Mouse (Mus musculus) heart, adult 9 months (tissue): ENCODE results near the gene Pgpep1l.
"Not testable (repeated sequence)": the region's sequence is repeated elsewhere in the genome, so short reads cannot be mapped to it uniquely, and the experiment has no call there.

Experiments
- DNase-seq, 2 experiments: peaks; one replicate each; pipeline ENCODE4 v3.0.0; 2022; ENCODE audit warnings: low spot score in 2 of 2

Pgpep1l gene

DNA sequence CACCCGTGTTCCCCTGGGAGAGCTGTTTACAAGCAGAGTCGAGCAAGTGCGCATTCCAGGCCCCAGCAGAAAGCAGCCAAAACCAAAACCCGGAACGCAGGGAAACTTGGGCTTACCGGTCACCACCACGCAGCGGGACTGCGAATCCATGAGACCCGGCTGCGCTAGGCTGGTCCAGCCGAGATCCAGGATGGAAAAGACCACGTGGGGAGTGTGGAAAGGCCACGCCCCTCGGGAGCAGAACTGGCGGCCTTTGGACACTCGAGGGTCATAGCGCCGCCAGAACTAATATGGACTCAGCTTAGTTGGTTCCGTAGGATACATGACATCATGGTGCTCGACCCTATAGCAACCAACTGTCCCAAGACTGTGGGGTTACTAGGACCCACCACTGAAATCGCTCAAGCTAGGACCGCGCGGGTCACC is at the start of gene Pgpep1l:
Pgpep1l (minus strand) TSS at position 206 of the 426 bp plus-strand sequence.
- peak; percentile 62 to 67 for DNase-seq

DNA sequence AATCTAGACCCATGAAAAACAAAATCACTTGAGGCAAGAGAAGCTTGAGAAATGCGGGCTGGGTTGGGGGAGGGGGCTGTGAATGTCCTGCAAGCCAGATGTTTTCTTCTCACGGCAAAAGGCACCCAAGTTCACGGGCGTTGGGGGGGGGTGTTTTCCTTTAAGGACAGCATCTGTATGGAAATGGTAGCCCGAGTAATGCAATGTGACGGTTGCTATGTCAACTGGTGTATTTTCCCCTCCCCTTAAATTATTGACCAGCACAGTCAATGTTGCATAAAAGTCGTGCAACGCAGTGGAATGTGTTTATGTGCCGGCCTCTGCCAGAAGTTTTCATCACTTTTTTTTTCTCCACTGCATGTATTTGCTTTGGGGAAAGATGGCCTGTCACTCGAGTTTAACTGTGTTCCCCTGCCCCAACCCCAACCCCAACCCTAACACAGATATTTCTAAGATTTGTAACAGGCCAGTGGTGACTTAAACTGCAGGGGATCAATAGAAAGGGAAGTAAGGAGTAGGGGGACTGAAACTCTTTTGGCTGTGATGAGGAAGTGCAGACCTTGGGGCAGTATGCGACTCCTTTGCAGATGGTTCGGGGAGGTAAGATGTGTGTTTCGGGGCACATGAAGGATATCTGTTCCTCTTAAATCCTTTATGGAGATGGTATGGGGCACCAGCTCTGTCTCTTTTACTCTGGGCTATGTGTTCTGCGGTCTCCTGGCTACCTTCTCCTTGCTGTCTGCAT is 49.2 kb upstream of the Pgpep1l start:
- DNase-seq: no peak

DNA sequence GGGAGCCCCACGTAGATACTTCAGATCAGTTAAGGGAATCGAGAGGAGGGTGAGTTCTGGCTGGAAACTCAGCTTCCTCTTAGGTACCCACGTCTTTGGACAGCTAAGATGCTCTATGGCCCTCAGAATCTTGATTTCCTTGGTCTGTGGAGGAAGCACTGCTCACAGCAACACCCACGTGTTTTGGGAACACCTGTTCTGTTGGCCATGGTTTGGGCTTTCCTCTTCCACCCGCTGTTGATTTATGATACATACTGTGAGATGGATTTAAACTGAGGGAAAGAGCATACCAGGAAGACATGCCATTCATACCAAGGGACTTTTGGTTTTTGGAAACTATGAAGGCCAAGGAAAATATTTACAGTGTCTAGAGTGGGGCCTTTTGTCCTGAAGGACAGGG is 48.4 kb upstream of the Pgpep1l start:
- DNase-seq: no peak

DNA sequence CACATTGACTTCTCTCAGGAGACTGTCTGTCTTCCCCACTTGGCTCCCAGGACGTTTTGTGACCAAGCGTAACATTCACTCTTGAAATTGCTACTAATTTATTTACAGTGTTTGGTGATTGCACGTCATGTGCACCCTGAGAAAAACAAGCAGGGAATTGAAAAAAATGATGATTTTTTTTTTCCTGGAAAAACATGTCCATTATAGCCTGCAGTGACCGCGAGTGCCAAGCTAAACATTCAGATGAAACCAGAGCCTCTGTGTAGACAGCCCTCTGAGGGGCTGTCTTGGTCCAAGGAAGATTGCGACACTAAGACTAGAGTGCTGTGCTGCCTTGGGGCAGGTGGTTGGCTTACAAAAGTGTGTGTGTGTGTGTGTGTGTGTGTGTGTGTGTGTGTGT is 47.4 kb upstream of the Pgpep1l start:
- peak; percentile 54 to 55 for DNase-seq

DNA sequence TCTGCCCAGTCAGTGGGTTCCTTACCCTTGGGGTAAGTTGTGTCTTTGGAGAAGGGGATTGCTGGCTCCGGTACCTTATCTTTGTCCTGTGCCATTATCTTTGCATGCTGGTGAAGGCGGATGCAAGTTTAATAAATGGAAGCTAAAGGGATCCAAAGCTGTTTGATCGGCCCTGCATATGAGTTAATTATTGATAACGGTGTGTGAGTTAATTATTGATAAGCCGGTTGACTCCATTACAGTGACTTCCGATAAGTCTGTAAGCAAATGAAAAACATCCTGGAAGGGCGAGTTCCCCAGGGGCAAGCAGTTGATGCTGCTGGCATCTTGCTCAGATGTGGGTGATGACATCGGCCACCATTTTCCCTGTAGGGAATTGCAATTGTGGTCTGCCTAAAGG is 42.7 kb upstream of the Pgpep1l start:
- DNase-seq: no peak

DNA sequence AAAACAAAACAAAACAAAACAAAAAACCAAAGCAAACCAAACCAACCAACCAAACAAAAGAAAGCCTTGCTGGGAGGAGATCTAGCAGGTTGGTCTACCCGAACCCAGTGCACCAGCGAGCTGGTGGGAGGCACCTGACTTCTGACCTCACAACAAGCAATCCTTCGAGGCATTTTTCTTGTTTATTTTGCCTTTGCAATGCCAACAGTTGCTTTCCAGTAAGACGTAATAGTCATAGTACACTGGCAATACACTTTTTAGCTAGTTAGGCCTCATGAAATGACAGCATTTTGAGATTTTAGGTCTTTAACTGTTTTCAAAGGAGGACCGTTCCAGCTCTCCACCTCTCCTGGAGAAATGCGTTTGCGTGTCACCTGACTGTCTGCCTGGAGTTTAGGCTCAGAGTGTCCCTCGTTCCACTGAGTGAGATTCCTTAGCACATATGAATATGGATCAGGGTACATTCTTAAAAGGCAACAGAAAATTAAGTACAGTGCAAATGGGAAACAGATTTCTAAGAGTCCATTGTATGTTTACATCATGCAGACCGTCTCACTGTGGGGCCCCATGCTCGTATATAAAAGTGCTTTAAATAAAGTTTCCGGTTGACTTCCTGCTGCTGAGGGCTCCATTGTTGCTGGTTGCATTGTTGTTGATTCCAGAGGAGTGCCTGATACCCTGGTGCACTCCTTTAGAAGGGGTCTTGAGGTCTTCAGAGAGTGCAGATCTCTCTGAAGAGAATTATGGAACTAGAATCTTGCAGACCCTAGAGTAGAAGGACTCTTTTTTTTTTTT is 41.9 kb upstream of the Pgpep1l start:
- no peak for DNase-seq

DNA sequence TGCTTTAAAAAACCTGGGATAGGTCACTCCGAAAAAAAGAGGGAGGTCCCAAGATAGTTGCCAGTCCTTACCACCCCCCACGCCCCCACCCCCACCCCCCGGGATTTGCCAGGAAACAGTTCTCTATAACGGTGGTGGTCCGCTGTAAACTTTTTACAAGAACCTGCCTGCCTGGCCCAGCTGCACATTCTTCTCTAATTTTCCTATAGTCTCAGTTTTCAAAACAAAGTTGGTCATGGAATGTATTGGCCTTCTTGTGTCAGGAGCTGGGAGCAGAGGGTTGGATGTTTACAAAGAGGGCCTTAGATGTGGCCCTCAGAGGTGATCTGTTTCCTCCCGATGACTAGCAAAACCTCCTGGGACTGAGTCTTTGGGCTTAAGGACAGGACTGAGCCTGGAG is 39.7 kb upstream of the Pgpep1l start:
- no peak for DNase-seq

DNA sequence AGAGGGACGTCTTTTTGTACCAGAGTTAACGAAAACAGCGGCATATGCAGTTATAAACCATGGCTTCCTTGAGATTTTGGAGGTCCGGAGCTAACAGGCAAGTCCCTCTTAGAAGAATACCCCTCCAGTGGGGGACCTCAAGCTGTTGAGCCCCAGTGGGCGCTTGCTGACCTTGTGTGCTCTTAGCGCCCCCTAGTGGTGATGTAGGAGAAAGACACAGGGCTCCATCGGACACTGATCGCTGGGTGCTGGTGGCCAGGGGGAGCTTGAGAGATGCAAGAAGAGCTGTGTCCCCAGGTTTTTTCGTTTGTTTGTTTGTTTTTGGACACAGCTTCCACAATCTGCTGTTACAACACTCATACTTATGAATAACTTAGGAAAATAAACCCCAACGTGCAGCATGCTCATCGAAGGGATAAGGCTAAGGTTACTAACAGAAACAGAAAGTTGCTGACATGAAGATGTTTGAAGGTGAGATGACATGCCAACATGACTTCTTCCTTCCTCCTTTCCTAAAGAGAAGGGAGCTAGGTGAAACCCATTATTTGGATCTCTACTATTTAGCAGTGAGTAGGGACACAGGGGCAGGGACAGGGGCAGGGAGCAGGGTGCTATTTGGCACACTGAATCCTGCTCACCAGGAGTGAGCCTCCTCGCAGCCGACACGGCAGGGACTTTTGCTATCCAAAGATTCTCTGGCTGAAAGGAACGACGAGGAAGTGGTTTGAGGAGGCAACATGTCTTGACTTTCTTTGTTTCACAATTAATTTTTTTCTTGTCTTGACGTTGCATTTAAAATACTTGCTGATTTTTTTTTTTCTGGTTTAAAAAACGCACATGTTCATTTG is 38.8 kb upstream of the Pgpep1l start:
- DNase-seq: peak; percentile 49 to 62

DNA sequence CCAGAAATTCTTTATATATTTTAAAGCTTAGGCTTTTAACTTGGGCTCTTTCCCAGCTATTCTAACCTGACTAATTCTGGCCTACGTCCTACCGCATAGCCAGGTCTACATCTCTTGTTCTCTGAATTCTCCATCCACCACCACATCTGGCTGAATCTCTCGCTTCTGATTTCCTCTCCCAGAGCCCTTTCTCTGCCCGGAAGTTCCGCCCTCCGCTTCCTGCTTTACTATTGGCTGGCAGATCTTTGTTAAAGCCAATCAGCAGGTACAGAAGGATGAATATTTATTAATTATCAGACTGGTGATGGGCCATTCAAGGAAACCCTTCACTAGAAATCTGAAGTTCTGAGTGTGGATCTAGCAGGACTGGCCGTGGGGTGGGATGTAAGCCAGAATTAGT is 37.1 kb upstream of the Pgpep1l start:
- DNase-seq: no peak

DNA sequence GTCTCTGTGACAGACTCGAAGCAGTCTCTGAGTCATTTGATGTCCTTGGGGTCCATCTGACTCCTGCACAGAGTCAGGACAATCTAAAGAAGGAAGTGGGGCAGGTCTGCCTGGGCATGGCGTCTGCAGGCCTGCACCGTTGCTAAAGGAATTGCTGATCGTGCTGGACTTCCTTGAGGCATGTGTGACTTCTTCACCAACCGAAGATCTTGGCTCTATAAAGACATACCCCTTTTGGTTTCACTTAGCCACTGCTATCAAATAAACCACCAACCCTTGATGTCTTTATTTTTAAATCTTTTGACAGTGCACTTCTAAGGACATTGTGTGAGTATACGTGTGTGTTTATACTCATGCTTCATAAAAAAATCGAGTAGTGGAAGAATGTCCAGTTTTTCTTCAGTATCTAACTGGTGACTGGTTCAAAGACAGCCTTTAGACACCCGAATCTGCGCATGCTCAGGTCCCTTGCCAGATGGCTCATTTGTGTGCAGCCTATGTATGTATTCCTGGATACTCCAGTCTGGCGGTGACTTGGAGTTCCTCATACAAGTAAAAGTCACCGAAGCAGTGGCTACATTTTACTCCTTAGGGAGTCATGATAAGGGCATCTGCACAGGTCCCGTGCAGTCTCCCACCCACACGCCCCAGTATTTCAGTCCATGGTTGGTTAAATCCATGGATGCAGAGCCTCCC is 34.5 kb upstream of the Pgpep1l start:
- no peak for DNase-seq

DNA sequence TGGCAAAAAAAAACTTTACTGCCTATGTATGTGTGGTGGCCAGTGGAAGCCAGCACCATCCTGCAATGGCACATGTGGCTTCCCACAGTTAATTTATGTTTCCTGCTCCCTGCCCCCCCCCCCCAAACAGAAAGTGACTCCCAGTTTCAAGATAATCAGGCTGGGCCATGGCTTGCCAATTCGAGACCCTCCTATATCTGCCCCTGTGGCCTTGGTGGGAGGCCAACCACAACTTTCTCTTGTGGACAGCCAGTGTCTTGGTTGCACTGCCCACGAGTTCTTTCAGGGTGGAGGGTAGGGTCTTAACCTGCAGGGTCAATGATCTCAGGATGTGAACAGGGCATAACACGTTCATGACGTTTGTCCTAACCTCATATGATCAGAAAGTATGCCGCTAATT is 32.5 kb upstream of the Pgpep1l start:
- no peak for DNase-seq

DNA sequence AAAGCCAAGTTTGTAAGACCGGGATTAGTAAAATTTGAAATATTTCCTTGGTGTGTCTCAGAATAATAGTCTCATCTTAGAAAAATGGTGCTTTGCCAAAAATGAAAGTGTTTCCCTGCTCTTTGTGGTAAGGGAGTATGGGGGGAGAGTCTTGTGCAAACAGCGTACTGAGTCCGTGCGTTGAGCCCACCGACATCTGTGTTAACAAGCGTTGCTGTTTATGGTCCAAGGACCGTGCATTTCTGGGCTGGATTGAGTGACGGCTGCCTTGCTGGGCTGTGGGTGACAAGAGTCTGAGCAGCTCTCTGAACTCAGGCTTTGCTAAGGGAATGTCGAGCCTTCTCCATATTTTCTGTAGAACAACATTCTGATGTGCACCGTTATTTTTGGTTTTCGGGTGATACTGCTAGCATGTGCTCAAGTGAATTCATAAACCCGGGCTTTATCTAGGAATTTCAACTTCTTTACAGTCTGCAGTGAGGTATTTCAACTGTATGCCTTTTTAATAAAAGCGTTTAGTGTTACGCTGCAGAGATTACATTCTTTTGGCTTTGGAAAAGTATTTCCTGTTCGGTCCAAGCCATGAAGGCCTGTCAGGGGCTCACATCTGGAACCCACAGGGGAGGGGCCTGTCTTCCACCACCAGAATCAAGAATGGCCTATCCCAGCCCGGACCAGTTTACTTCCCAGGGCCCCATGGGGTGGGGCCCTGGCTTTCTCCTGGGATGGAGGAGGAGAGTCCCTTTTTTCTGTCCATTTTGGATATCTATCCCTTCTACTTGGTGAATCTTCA is 30.2 kb upstream of the Pgpep1l start:
- no peak for DNase-seq

DNA sequence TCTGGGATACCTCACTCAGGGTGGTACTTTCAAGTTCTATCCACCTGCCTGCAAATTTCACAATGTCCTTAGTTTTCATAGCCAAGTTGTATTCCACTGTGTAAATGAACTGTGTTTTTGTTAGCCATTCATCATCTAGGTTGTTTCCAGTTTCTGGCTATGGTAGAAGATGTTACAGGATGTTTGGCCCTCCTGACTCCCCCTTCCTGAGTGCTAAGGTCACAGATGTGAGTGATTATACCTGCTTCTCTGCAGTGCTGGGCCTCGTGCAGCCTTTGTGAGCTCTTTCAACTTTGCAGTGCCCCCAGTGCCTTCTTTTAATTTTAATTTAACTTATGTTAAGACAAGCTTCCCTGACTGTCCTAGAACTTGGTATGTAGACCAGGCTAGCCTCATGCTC is 27.6 kb upstream of the Pgpep1l start:
- no peak for DNase-seq

DNA sequence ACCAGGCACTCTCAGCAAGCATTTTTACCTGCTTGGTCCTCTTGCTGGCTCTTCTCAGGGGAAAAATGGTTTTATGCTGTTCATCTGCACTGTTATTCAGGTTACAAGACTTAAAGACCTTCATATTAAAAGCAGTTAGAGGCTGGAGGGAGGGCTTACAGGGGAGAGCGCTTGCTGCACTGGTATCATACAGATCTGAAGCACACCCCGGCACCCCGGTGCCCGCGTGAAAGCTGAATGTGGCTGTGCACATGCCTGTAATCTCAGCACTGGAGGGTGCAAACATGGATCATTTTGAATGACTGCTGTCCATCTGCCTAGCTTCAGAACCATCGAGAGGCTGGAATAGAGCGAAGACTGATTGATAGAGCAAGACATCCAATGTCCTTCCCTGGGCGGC is 25.0 kb upstream of the Pgpep1l start:
- DNase-seq: no peak

DNA sequence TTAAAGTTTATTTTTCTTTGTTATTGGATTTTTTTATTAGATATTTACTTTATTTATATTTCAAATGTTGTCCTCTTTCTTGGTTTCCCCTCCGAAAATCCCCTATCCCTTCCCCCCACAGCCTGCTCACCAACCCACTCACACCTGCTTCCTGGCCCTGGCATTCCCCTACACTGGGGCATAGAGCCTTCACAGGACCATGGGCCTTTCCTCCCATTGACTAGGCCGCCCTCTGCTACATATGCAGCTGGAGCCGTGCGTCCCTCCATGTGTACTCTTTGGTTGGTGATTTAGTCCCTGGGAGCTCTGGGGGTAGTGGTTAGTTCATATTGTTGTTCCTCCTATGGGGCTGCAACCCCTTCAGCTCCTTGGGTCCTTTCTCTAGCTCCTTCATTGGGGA is 24.0 kb upstream of the Pgpep1l start:
- DNase-seq: not testable (repeated sequence)

DNA sequence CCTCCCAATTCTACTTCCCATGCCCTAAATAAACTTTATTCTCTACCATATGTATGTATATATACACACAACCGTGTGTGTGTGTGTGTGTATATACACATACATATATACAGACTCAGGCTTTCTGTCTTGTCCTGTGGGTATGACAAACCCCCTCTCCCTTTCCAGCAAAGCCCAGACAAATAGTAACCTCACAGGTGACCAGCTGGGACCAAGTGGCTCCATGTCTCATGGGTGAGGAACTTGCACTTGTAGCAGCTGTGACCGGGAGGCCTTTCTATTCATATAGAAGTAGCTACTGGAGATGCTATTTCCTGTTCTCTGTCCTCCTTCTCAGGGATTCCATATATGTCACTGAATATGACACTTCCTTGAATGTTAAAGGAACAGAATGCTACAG is 23.5 kb upstream of the Pgpep1l start:
- DNase-seq: no peak

DNA sequence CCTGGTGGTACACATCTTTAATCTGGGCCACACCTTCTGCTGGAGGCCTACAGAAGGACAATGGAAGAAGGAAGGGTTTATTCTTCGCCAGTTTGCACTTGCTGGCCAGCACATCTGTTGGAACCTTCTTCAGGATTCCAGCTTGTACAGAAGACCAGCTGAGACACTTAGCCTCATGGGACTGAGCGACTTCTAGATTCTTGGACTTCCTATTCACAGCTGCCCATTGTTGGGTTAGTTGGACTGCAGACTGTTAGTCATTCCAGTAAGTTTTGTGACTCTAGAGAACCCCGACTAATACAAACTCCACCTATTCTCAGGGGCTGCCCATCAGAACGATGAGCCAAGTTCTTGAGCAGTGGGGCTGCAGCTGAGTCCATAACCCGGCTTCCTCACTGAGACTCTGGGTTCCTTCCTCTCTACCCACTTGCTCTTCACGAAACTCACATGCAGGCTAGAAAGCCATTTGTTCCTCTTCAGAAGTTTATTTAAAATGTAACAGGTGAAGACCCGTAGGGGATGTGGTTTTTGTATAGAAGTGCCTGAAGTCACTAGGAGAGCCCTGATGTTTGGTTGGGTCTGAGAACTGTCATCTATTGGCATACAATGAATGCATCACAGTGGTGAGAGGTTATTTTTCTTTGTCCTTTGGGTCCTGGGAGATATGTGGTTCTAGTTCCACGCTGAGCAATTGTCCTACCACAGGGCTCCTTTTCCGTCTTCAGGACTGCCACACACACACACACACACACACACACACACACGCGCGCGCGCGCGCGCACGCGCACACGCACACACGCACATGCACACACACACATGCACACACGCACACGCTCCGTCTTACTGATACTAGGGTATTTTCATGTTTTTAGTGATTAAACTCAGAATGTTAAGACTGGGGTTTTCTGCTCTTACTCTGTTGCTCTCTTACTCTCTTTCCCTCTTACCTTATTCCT is 22.8 kb upstream of the Pgpep1l start:
- DNase-seq: peak in 1 of 2 experiments; percentile 46

DNA sequence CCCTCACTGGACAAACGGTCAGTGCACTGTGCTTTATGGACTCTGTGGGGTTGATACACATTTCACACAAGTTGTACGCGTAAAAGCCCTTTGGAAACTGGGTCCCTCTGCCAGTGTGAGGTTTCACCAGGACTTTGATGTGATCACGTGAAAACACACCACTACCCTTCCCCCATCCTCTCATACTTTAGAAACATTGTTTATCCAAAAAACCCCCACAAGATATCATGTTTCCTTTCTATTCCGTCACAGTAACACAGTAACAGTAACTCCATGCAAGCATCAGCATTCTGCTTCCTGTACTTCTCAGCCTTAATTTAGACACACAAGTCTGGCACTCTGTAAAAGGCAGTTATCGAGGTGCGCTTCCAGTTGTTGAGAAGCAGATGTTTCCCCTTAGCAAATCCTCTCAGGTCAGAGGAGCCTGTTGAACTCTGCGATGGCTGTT is 21.8 kb upstream of the Pgpep1l start:
- DNase-seq: peak in 1 of 2 experiments; percentile 50

DNA sequence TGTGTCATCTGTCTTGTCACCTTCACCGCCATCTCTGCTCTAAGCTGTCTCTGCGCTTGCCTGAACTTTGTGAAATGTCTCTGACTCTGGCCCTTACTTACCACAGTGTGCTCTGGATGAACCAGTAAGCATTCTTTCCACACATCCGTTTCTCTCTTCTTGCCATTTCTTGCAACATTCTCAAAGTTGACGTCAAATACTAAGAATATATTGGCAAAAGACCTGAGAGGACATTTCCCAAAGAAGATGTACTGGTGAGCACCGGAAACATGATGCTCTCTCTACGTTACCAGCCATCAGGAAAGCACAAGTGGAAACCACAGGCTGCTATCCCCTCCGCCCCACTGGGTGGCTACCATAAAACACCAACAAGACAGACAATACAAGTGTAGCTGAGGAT is 19.7 kb upstream of the Pgpep1l start:
- DNase-seq: no peak

DNA sequence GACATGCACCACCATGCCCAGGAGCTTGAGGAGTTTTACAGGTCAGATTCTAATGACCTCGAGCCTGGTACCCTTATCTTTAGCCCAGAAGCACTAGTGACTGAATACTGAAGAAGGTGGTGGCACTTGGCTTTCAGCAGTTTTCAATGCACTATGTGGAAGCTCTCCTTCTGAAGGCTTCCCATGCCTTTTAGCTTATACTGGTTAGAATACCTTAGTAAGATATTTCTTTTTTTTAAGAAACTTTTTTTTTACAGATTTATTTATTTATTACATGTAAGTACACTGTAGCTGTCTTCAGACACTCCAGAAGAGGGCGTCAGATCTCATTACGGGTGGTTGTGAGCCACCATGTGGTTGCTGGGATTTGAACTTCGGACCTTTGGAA is 19.1 kb upstream of the Pgpep1l start:
- not testable (repeated sequence) for DNase-seq
